Comparison of ENCODE assay signal across 14 mouse cellular contexts in genomic region chr8:8621236-8621917, GRCm38 (mm10). TPM values are rescaled to one million over a fixed set of nuclear protein-coding genes. Genes with fewer than 3 reads are reported as not detected.
A peak's percentile ranks its signal among the peaks of the same experiment; 100 is the strongest.
DNase-seq lines count a peak whose midpoint lies in the region; ATAC-seq and TF ChIP-seq lines count a peak whose summit lies in the region.
"Had no signal": no experiment of that assay in that cellular context is flagged by ENCODE, and none has a peak within 500 bp of the region (broad histone marks: within the 10 kb centered on the region; RNA-seq: fewer than 3 reads in every experiment).

No protein-coding gene starts in this region.

- H3K9me3 ChIP-seq in hindbrain, embryonic 10.5 days, result no peaks in the 10 kb centered on the region
- no peaks in the 10 kb centered on the region for H3K9me3 ChIP-seq in hindbrain, embryonic 14.5 days (ENCODE audit: control insufficient read depth, low read length)

- H3K27me3 ChIP-seq in hindbrain, embryonic 10.5 days (ENCODE audit: insufficient read depth, poor library complexity, severe bottlenecking), result no peaks in the 10 kb centered on the region
- no peaks in the 10 kb centered on the region for H3K27me3 ChIP-seq in hindbrain, embryonic 14.5 days (ENCODE audit: control insufficient read depth, insufficient read depth, low read length)
- H3K27me3 ChIP-seq: CH12.LX had no signal

- DNase-seq in hindbrain, embryonic 10.5 days (ENCODE audit: low spot score), result no peak
- no peak for DNase-seq in hindbrain, embryonic 14.5 days (ENCODE audit: low spot score)
- DNase-seq in brain, embryonic 18.5 days (ENCODE audit: low read depth, low spot score), result peak; percentile 76
- peak; percentile 67 for DNase-seq in layer of hippocampus, adult 11-12 months (ENCODE audit: low spot score)
- peak; percentile 69 to 80 for DNase-seq in right cerebral cortex, postnatal 10 days (ENCODE audit: low spot score in 2 of 2)
- DNase-seq in kidney, adult 18-20 months, result no peak
- no peak for DNase-seq in gastrocnemius, adult 2 months
- DNase-seq: adrenal gland, adult 8-10 months; cerebellum, adult 11 months; heart, postnatal 10 days; thymus, postnatal 36 days had no signal

- H3K36me3 ChIP-seq in hindbrain, embryonic 10.5 days, result peaks cover 91% of the 10 kb centered on the region
- peaks cover 56% of the 10 kb centered on the region for H3K36me3 ChIP-seq in hindbrain, embryonic 14.5 days (replicated peaks; ENCODE audit: control insufficient read depth, insufficient read depth)

- TF ChIP-seq CTCF in gastrocnemius, adult 2 months (IDR thresholded peaks at IDR 0.05), result no peak

- intact Hi-C loops in gastrocnemius, adult 2 months (cut with DNase I), result no loop called here

- H3K4me2 ChIP-seq in hindbrain, embryonic 14.5 days (replicated peaks), result no peak overlapping the region

- H3K4me1 ChIP-seq in hindbrain, embryonic 10.5 days (replicated peaks), result peaks cover 57% of the 10 kb centered on the region
- H3K4me1 ChIP-seq in hindbrain, embryonic 14.5 days (replicated peaks; ENCODE audit: control insufficient read depth, insufficient read depth, low read length), result peaks cover 16% of the 10 kb centered on the region

- ATAC-seq in hindbrain, embryonic 14.5 days (ENCODE audit: low FRiP score), result no peak
- ATAC-seq: intestine, postnatal 0 days had no signal

- WGBS in hindbrain, embryonic 10.5 days, result 84% methylated on average over 16 of the region's 16 CpGs
- WGBS in hindbrain, embryonic 14.5 days, result 82% methylated on average over 16 of the region's 16 CpGs

- no peak overlapping the region for H3K4me3 ChIP-seq in hindbrain, embryonic 10.5 days
- no peak overlapping the region for H3K4me3 ChIP-seq in hindbrain, embryonic 14.5 days (replicated peaks; ENCODE audit: low read length)
- no peak overlapping the region for H3K4me3 ChIP-seq in gastrocnemius, adult 2 months
- H3K4me3 ChIP-seq: erythroblast, embryonic 14.5 days had no signal

- H3K27ac ChIP-seq in hindbrain, embryonic 10.5 days, result peak overlapping the region; percentile 81; the same call in 1 of the 2 replicates
- H3K27ac ChIP-seq in hindbrain, embryonic 14.5 days, result no peak overlapping the region
- no peak overlapping the region for H3K27ac ChIP-seq in gastrocnemius, adult 2 months

- H3K9ac ChIP-seq in hindbrain, embryonic 14.5 days, result no peak overlapping the region

RNA-seq across cellular contexts. Expression of gene Efnb2, which starts 39.7 kb away (rescaled TPM):
- 33.8 and 34.7 TPM in 2 replicates for polyA plus RNA-seq in hindbrain, embryonic 10.5 days (2016; fragmentation: Nextera tagmentation; extraction: Ambion mirVana)
- polyA plus RNA-seq in hindbrain, embryonic 14.5 days (2014; fragmentation: Nextera tagmentation; extraction: Ambion mirVana), result 21.9 and 23.8 TPM in 2 replicates
- total RNA-seq in gastrocnemius, adult 2 months (2021), result 1 to 10 TPM; 5.7 to 6.6 TPM

Comparison
In these comparisons a context has a peak if more than half of its experiments do, and no peak if none do; other contexts are left out.
1. DNase-seq: peak in brain, embryonic 18.5 days (single experiment), layer of hippocampus, adult 11-12 months (single experiment) and right cerebral cortex, postnatal 10 days (2 of 2); none in hindbrain, embryonic 10.5 days (single experiment), hindbrain, embryonic 14.5 days (single experiment), kidney, adult 18-20 months (single experiment) and gastrocnemius, adult 2 months (single experiment).